Mouse (Mus musculus) urinary bladder, postnatal 36 days (tissue): ENCODE results near the gene Nynrin.

Source experiments
- DNase-seq, 2 experiments: peaks; one replicate each; pipeline ENCODE4 v3.0.0; 2022; ENCODE audit warnings: low spot score in 2 of 2, mixed read lengths in 1 of 2

The Nynrin gene

GRCm38 (mm10) chr14:55840853-55841366 is 12.9 kb upstream of the Nynrin start:
- no peak for DNase-seq

GRCm38 (mm10) chr14:55842794-55843193 is 11.0 kb upstream of the Nynrin start:
- no peak for DNase-seq

- DNase-seq: no peak
Observed at GRCm38 (mm10) chr14:55845506-55846294, 8.1 kb upstream of the Nynrin start.

GRCm38 (mm10) chr14:55850885-55851284 is 2.9 kb upstream of the Nynrin start:
- DNase-seq: no peak

- DNase-seq: no peak
Observed at GRCm38 (mm10) chr14:55852646-55853551, 911 bp upstream of the Nynrin start.

- DNase-seq: no peak
Observed at GRCm38 (mm10) chr14:55854406-55855100, 743 bp downstream of the Nynrin start.

- peak in 1 of 2 experiments; percentile 40 for DNase-seq
Observed at GRCm38 (mm10) chr14:55855101-55855561, 1.3 kb downstream of the Nynrin start.

- no peak for DNase-seq
Observed at GRCm38 (mm10) chr14:55857588-55857987, 3.8 kb downstream of the Nynrin start.

GRCm38 (mm10) chr14:55862186-55862585 is 8.4 kb downstream of the Nynrin start:
- DNase-seq: no peak

GRCm38 (mm10) chr14:55862970-55863369 is 9.2 kb downstream of the Nynrin start:
- DNase-seq: no peak

GRCm38 (mm10) chr14:55863773-55864172 is 10.0 kb downstream of the Nynrin start:
- peak in 1 of 2 experiments; percentile 74 for DNase-seq

- DNase-seq: no peak
Observed at GRCm38 (mm10) chr14:55866962-55867361, 13.2 kb downstream of the Nynrin start.

- no peak for DNase-seq
Observed at GRCm38 (mm10) chr14:55868230-55869026, 14.6 kb downstream of the Nynrin start.

- no peak for DNase-seq
Observed at GRCm38 (mm10) chr14:55869538-55869937, 15.7 kb downstream of the Nynrin start.

- DNase-seq: no peak
Observed at GRCm38 (mm10) chr14:55872039-55872438, 18.2 kb downstream of the Nynrin start.

- DNase-seq: no peak
Observed at GRCm38 (mm10) chr14:55872551-55872950, 18.7 kb downstream of the Nynrin start.

GRCm38 (mm10) chr14:55873242-55873713 is 19.5 kb downstream of the Nynrin start:
- DNase-seq: no peak

GRCm38 (mm10) chr14:55873714-55874683 is 20.2 kb downstream of the Nynrin start:
- peak; percentile 60 to 67 for DNase-seq
